Mouse (Mus musculus): ENCODE results near the gene Adcy1. TPM values are rescaled to one million over a fixed set of nuclear protein-coding genes. Genes with fewer than 3 reads are reported as not detected.

The Adcy1 gene
- total and polyA plus RNA-seq, 3 experiments, result 1.2 to 2.3 (median 1.6) TPM

DNA sequence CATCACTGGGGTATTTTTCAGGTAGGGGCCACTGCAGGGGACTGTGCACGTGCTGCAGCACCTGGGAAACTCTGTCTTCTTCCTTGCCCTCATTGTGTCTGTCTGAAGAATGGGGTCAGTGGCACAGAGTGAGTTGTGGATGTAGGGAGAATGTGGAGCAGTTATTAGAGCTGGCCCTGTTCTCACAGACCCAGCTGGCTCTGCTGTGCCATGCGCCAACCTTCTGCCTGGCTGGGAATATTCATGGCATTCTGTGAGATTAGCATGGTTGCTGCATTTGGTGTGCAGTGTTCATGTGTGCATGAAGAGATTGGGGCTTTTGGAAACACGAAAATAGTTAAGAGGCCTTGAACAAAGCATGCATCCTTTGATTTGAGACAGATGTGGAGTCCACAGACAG is 10.3 kb downstream of the Adcy1 start:
- no peaks in the 10 kb centered on the region for H3K4me1 ChIP-seq (ENCODE audit: control insufficient read depth, insufficient read depth, low read length)
- H3K36me3 ChIP-seq (ENCODE audit: control insufficient read depth, insufficient read depth, low read length), result no peaks in the 10 kb centered on the region
- no peaks in the 10 kb centered on the region for H3K79me2 ChIP-seq (replicated peaks; ENCODE audit: control insufficient read depth, insufficient read depth, low read length)
- 77% methylated on average over 3 of the region's 3 CpGs for WGBS
- H3K4me3 ChIP-seq, result no peak overlapping the region
- no peak for DNase-seq
- H3K27me3 ChIP-seq (ENCODE audit: control insufficient read depth, insufficient read depth, low read length), result no peaks in the 10 kb centered on the region
- TF ChIP-seq POLR2A (IDR thresholded peaks at IDR 0.05; ENCODE audit: insufficient read depth, low read depth, low read length), result no peak
- no peak for TF ChIP-seq EP300 (IDR thresholded peaks at IDR 0.05; ENCODE audit: insufficient read depth, low read depth, low read length)
- no peak for TF ChIP-seq CTCF (IDR thresholded peaks at IDR 0.05)
- intact Hi-C loops (cut with DNase I), result no loop called here
- H3K9ac ChIP-seq (ENCODE audit: low read depth, low read length), result no peak overlapping the region
- no peak overlapping the region for H3K27ac ChIP-seq

DNA sequence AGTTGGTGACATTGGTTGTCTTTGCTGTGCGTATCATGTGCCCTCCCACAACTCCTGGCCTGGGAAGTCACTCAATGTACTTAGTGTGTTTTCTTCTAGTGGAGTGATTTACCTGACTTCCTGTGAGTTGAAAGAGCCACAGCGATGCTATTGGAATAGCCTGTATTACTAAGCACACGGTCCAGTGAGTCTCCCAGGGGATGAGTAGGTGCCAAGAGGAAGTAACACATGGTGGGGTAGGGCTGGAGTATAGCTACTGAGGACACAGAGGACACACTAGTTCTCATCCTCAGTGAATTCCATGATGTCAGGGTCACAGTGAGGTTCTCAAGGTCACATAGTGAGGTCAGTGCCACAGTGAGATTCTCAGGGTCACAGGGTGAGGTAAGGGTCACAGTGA is 13.2 kb downstream of the Adcy1 start:
- H3K4me1 ChIP-seq (ENCODE audit: control insufficient read depth, insufficient read depth, low read length), result no peaks in the 10 kb centered on the region
- 51% methylated on average over 3 of the region's 3 CpGs for WGBS
- no peak overlapping the region for H3K4me3 ChIP-seq
- H3K27ac ChIP-seq, result no peak overlapping the region
- no peaks in the 10 kb centered on the region for H3K79me2 ChIP-seq (replicated peaks; ENCODE audit: control insufficient read depth, insufficient read depth, low read length)
- TF ChIP-seq CTCF (IDR thresholded peaks at IDR 0.05), result no peak
- TF ChIP-seq EP300 (IDR thresholded peaks at IDR 0.05; ENCODE audit: insufficient read depth, low read depth, low read length), result no peak
- no peak for TF ChIP-seq POLR2A (IDR thresholded peaks at IDR 0.05; ENCODE audit: insufficient read depth, low read depth, low read length)
- intact Hi-C loops (cut with DNase I), result no loop called here
- no peak overlapping the region for H3K9ac ChIP-seq (ENCODE audit: low read depth, low read length)
- DNase-seq, result no peak
- no peaks in the 10 kb centered on the region for H3K36me3 ChIP-seq (ENCODE audit: control insufficient read depth, insufficient read depth, low read length)
- H3K27me3 ChIP-seq (ENCODE audit: control insufficient read depth, insufficient read depth, low read length), result no peaks in the 10 kb centered on the region

DNA sequence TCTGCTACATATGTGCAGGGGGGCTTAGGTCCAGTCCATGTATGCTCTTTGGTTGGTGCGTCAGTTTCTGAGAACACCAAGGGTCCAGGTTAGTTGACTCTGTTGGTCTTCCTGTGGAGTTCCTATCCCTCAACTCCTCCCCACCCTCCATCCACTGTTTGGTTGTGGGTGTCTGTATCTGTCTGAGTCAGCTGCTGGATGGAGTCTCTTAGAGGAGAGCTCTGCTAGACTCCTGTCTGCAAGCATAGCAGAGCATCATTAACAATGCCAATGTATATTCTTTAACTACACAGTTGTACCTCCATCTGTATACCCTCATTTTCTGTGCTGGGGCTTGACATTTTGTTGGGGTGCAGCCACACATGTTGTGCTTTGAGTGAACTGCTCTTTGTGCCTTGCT is 18.6 kb downstream of the Adcy1 start:
- Histone ChIP-seq H3K27ac (no peak overlapping the region), H3K4me3 (no peak overlapping the region), H3K27me3 (ENCODE audit: control insufficient read depth, insufficient read depth, low read length) (no peaks in the 10 kb centered on the region), H3K4me1 (ENCODE audit: control insufficient read depth, insufficient read depth, low read length) (no peaks in the 10 kb centered on the region), H3K9ac (ENCODE audit: low read depth, low read length) (no peak overlapping the region), H3K79me2 (replicated peaks; ENCODE audit: control insufficient read depth, insufficient read depth, low read length) (no peaks in the 10 kb centered on the region), H3K36me3 (ENCODE audit: control insufficient read depth, insufficient read depth, low read length) (no peaks in the 10 kb centered on the region)
- intact Hi-C loops (cut with DNase I), result no loop called here
- TF ChIP-seq POLR2A (IDR thresholded peaks at IDR 0.05; ENCODE audit: insufficient read depth, low read depth, low read length), result no peak
- TF ChIP-seq CTCF (IDR thresholded peaks at IDR 0.05), result no peak
- TF ChIP-seq EP300 (IDR thresholded peaks at IDR 0.05; ENCODE audit: insufficient read depth, low read depth, low read length), result no peak
- WGBS, result 100% methylated on average over 1 of the region's 1 CpGs
- no peak for DNase-seq

DNA sequence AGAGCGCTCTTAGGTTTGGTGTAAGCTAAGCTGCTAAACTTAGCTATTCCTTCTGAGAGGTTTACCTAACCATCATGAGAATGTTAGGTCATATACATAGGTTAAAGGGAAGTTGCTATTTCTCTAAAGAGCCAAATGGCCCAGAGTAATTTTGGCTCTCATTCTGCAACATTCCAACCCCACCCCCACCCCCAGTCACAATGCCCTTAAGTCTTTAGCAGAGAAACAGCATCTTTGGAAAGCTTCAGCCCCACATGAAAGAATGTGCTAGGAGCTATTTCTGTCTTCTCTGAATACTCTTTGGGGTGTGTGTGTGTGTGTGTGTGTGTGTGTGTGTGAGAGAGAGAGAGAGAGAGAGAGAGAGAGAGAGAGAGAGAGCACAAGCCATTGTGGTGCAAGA is 20.6 kb downstream of the Adcy1 start:
- WGBS, result 88% methylated on average over 1 of the region's 1 CpGs

DNA sequence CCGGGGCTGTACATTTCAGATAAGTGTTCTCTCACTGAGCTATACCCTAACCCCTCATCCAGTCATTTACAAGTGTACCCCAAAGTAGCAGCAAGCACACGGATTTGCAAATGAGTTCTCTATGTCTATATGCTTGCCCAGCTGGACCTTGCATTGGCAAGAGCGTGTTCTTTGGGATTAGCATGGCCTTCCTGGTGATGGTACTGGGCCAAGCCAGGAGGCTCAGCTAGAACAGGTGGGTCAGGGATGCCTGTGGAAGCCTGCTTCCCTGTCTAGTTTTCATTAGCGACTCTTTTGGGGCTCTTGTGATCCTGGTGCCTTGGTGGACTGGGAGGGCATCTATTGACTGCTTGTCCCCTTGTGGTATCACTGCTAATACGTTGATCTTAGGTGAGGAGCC is 21.9 kb downstream of the Adcy1 start:
- Histone ChIP-seq H3K4me3 (no peak overlapping the region), H3K27ac (no peak overlapping the region), H3K9ac (ENCODE audit: low read depth, low read length) (no peak overlapping the region), H3K4me1 (ENCODE audit: control insufficient read depth, insufficient read depth, low read length) (no peaks in the 10 kb centered on the region), H3K79me2 (replicated peaks; ENCODE audit: control insufficient read depth, insufficient read depth, low read length) (no peaks in the 10 kb centered on the region), H3K27me3 (ENCODE audit: control insufficient read depth, insufficient read depth, low read length) (no peaks in the 10 kb centered on the region), H3K36me3 (ENCODE audit: control insufficient read depth, insufficient read depth, low read length) (no peaks in the 10 kb centered on the region)
- intact Hi-C loops (cut with DNase I), result no loop called here
- 80% methylated on average over 5 of the region's 5 CpGs for WGBS
- TF ChIP-seq CTCF (IDR thresholded peaks at IDR 0.05) (no peak), POLR2A (IDR thresholded peaks at IDR 0.05; ENCODE audit: insufficient read depth, low read depth, low read length) (no peak), EP300 (IDR thresholded peaks at IDR 0.05; ENCODE audit: insufficient read depth, low read depth, low read length) (no peak)
- no peak for DNase-seq

More for the DNA sequence above, 20.6 kb downstream of the Adcy1 start:
- Histone ChIP-seq H3K4me1 (ENCODE audit: control insufficient read depth, insufficient read depth, low read length) (no peaks in the 10 kb centered on the region), H3K79me2 (replicated peaks; ENCODE audit: control insufficient read depth, insufficient read depth, low read length) (no peaks in the 10 kb centered on the region), H3K27me3 (ENCODE audit: control insufficient read depth, insufficient read depth, low read length) (no peaks in the 10 kb centered on the region), H3K27ac (no peak overlapping the region), H3K9ac (ENCODE audit: low read depth, low read length) (no peak overlapping the region), H3K36me3 (ENCODE audit: control insufficient read depth, insufficient read depth, low read length) (no peaks in the 10 kb centered on the region), H3K4me3 (no peak overlapping the region)
- intact Hi-C loops (cut with DNase I), result no loop called here
- no peak for DNase-seq
- TF ChIP-seq CTCF (IDR thresholded peaks at IDR 0.05) (no peak), EP300 (IDR thresholded peaks at IDR 0.05; ENCODE audit: insufficient read depth, low read depth, low read length) (no peak)

DNA sequence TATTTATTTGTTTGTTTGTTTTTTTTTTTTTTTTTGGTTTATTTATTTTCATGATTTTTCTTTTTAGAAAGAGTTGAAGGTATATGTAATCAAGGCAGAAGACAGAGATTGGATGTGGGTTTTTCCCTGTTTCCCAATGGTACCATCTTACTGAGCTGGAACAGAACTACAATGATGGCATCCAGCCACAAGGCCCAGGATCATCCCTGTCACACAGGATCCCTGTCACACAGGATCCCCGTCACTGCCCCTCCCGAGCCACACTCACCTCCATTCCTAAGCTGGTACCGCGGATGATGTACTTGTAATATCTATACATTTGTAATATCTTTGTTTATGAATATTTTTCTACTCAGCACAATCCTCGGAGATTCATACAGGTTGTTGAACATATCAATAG is 27.8 kb downstream of the Adcy1 start:
- WGBS, result 91% methylated on average over 5 of the region's 5 CpGs
- TF ChIP-seq POLR2A (IDR thresholded peaks at IDR 0.05; ENCODE audit: insufficient read depth, low read depth, low read length) (no peak), EP300 (IDR thresholded peaks at IDR 0.05; ENCODE audit: insufficient read depth, low read depth, low read length) (no peak), CTCF (IDR thresholded peaks at IDR 0.05) (no peak)
- no peak overlapping the region for H3K9ac ChIP-seq (ENCODE audit: low read depth, low read length)
- no peaks in the 10 kb centered on the region for H3K79me2 ChIP-seq (replicated peaks; ENCODE audit: control insufficient read depth, insufficient read depth, low read length)
- intact Hi-C loops (cut with DNase I), result no loop called here
- H3K36me3 ChIP-seq (ENCODE audit: control insufficient read depth, insufficient read depth, low read length), result no peaks in the 10 kb centered on the region
- no peak overlapping the region for H3K27ac ChIP-seq
- no peak overlapping the region for H3K4me3 ChIP-seq
- no peak for DNase-seq
- no peaks in the 10 kb centered on the region for H3K27me3 ChIP-seq (ENCODE audit: control insufficient read depth, insufficient read depth, low read length)
- H3K4me1 ChIP-seq (ENCODE audit: control insufficient read depth, insufficient read depth, low read length), result no peaks in the 10 kb centered on the region

All from heart, adult 2 months (tissue).